Mouse (Mus musculus): ENCODE measurements around the gene Rps4x. TPM values are rescaled to one million over a fixed set of nuclear protein-coding genes. Genes with fewer than 3 reads are reported as not detected.

The Rps4x gene
- polyA plus RNA-seq, 1 experiment: 93.7 TPM

- no peak for TF ChIP-seq GATA1 (IDR thresholded peaks at IDR 0.05; ENCODE audit: low read length)
These were observed 31.8 kb downstream of the Rps4x start for GRCm38 (mm10) chrX:102157423-102157791.

- TF ChIP-seq GATA1 (IDR thresholded peaks at IDR 0.05; ENCODE audit: low read length): no peak
These were observed 32.4 kb downstream of the Rps4x start, which contains the start of gene Ercc6l for GRCm38 (mm10) chrX:102156618-102157422. Gene Ercc6l (minus strand): TSS chrX:102157091.

- no peak for TF ChIP-seq GATA1 (IDR thresholded peaks at IDR 0.05; ENCODE audit: low read length)
These were observed 48.0 kb downstream of the Rps4x start for GRCm38 (mm10) chrX:102141157-102141556.

Other genes with a start within 250 kb of the Rps4x start
- not detected in 2 replicates for gene Rtl5, start 118.1 kb downstream of the Rps4x start, polyA plus RNA-seq (2012)
- gene Pin4, start 69.9 kb downstream of the Rps4x start, polyA plus RNA-seq (2012): 4.6 and 6.5 TPM in 2 replicates
- gene Ercc6l, start 32.3 kb downstream of the Rps4x start, polyA plus RNA-seq (2012): 0.72 and 1.1 TPM in 2 replicates
- not detected in 2 replicates for gene Cited1, start 62.8 kb upstream of the Rps4x start, polyA plus RNA-seq (2012)

All from G1E-ER4 (cell line).